Mouse (Mus musculus): ENCODE measurements around the gene Vamp1. TPM values are rescaled to one million over a fixed set of nuclear protein-coding genes. Genes with fewer than 3 reads are reported as not detected.
A peak's percentile ranks its signal among the peaks of the same experiment; 100 is the strongest.

Gene Vamp1
- polyA plus RNA-seq, 1 experiment from 2014 or later = 11.3 TPM

DNA sequence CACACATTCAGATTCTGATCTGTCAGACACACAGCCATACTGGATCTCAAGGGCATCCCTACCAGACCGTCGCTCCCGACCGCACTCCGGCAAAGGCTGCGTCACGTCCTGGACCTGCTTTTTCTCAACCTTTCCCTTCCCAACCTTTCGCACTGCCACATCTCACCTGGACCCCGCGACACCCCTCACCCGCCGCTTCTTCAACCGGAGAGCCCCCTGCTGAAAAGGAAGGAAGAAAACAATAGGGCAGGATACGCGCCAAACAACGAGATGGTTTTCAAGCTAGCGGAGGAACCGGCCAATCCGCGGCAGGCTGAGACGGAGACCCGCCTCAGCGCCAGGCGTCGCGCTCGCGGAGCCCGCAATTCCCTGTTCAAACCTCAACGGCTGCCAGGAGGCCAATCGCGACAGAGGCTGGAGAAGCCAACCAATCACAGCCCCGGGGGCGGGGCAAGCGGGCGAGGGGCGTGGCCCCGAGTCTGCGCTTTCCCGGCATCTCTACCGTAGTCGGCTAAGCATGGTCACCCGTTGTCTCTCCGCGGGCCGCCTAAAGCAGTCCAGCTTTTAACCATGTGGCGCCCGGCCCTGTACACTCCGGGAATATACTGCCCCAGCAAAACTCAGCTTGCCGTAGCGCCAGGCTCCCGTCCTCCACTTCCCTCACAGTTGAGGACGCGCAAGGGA, 23.9 kb upstream of the Vamp1 start, which contains the start of the genes Ncapd2 and Mrpl51:
Gene Ncapd2, minus strand, starts transcription at position 370 of the 684 bp plus-strand sequence.
Gene Mrpl51, plus strand, starts transcription at position 470 of the 684 bp plus-strand sequence.
- Histone ChIP-seq H3K9me3 (no peaks in the 10 kb centered on the region), H3K4me1 (replicated peaks) (peaks cover 32% of the 10 kb centered on the region), H3K9ac (peak within 1 kb of the TSS; percentile 82), H3K27ac (peak within 1 kb of the TSS; percentile 99), H3K27me3 (no peaks in the 10 kb centered on the region), H3K4me2 (peak within 1 kb of the TSS; percentile 67), H3K4me3 (peak within 1 kb of the TSS; percentile 70), H3K36me3 (peaks cover 59% of the 10 kb centered on the region)
- peak; percentile 97 for ATAC-seq (ENCODE audit: low FRiP score)
- under 1% methylated on average over 54 of the region's 54 CpGs for WGBS

DNA sequence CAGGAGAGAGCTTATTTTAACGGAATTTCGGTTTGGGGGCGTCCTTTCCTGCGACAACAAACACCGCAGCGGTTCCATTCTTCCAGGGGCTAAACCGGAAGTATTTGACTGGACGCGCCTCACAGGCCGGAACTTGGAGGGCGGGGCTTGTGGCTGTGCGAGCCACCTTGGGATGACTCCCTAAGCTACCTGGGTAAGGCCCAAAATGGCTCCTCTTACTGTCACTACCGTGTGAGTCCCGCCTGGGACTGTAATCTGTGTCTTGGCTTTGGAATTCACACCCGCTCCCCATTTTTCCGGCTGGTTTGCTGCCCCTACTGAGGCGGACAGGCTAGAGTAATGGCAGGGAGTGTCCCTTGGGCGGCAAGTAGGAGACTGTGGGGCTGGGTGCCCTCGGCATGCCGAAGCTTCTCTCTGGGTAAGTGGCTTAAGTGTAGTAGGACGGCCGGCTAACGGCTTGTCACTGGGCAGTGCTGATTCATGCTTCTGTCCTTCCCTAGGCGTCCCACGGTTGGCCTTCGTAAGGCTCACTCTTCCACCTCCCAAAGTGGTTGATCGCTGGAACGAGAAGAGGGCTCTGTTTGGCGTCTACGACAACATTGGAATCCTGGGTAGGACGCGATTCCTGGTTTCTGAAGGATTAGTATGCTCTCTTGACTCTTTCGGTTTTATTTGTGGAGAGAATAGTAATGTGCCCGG, 23.2 kb upstream of the Vamp1 start:
- Histone ChIP-seq H3K4me1 (replicated peaks) (peaks cover 32% of the 10 kb centered on the region), H3K27me3 (no peaks in the 10 kb centered on the region), H3K9me3 (no peaks in the 10 kb centered on the region), H3K4me3 (peak overlapping the region; percentile 70), H3K9ac (peak overlapping the region; percentile 82), H3K36me3 (peaks cover 52% of the 10 kb centered on the region), H3K4me2 (peak overlapping the region; percentile 67), H3K27ac (peak overlapping the region; percentile 99)
- under 1% methylated on average over 34 of the region's 34 CpGs for WGBS
- ATAC-seq (ENCODE audit: low FRiP score) = peak; percentile 97

DNA sequence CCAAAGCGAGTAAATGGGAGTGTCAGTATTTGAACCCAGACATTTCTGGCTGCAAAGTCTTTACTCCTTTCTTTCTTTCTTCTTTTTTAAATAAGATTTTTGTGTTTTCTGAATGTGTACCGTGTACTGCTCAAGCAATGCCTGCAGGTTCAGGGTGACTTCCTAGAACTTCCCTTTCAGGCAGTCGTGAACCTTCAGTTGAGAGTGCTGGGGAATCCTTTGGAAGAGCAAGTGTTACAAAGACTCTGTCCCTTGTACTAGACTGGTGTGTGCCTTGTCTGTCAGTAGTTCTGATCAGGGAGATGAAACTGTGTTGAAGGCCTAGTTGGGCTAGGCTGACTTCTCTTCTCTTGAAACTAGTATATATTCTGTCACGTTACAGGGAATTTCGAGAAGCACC, 22.5 kb upstream of the Vamp1 start:
- Histone ChIP-seq H3K27ac (peak overlapping the region; percentile 99), H3K27me3 (no peaks in the 10 kb centered on the region), H3K9me3 (no peaks in the 10 kb centered on the region), H3K4me1 (replicated peaks) (peaks cover 32% of the 10 kb centered on the region), H3K9ac (peak overlapping the region; percentile 82), H3K4me3 (peak overlapping the region; percentile 70), H3K36me3 (peaks cover 45% of the 10 kb centered on the region), H3K4me2 (peak overlapping the region; percentile 67)
- 48% methylated on average over 5 of the region's 5 CpGs for WGBS
- ATAC-seq (ENCODE audit: low FRiP score) = no peak

DNA sequence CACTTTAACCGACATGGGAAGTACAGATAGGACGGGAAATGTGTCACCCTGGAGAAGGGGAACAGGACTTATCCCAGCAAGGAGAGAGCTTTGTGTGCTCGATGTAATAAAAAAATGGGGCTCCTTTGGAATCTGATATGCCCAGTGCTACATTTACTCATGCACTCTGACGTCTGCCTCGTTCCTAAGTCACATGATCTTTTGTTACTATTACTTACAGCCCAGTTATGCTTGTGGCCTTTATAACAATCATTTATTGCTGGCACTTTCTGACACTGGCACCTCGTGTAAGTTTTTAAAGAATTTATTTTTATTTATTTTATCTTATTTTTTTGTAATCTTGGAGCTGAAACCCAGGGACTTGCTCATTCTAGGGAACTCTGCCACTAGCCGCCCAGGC, 22.0 kb upstream of the Vamp1 start:
- Histone ChIP-seq H3K4me1 (replicated peaks) (peaks cover 32% of the 10 kb centered on the region), H3K4me2 (no peak overlapping the region; the same call in 1 of the 2 replicates), H3K4me3 (no peak overlapping the region), H3K27me3 (no peaks in the 10 kb centered on the region), H3K36me3 (peaks cover 43% of the 10 kb centered on the region), H3K9me3 (no peaks in the 10 kb centered on the region), H3K27ac (no peak overlapping the region), H3K9ac (no peak overlapping the region)
- no peak for ATAC-seq (ENCODE audit: low FRiP score)
- whole genome bisulfite sequencing = 80% methylated on average over 7 of the region's 7 CpGs

DNA sequence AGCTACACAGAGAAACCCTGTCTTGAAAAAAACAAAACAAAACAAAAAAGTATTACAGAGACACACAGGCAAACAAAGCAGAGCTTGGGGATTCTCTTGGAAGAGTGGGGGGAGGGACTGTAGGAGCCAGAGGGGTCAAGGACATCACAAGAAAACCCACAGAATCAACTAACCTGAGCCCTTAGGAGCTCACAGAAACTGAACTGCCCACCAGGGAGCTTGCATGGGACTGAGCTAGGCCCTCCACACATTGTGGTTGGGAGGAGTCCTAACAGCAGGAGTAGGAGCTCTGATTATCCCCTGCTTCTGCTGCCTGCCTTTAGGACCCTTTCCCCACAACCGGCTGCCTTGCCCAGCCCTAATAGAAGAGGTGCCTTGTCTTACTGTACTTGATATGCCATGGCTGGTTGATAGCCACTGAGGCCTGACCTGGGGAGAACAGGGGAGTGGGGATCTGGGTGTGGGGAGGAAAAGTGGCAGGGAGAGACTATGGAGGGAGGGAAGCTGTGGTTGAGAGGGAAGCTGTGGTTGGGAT, 19.7 kb upstream of the Vamp1 start:
- Histone ChIP-seq H3K27ac (no peak overlapping the region), H3K9ac (no peak overlapping the region), H3K27me3 (no peaks in the 10 kb centered on the region), H3K36me3 (peaks cover 30% of the 10 kb centered on the region), H3K4me2 (no peak overlapping the region), H3K4me1 (replicated peaks) (peaks cover 20% of the 10 kb centered on the region), H3K9me3 (no peaks in the 10 kb centered on the region), H3K4me3 (no peak overlapping the region)
- no peak for ATAC-seq (ENCODE audit: low FRiP score)
- 26% methylated on average over 1 of the region's 1 CpGs for WGBS

DNA sequence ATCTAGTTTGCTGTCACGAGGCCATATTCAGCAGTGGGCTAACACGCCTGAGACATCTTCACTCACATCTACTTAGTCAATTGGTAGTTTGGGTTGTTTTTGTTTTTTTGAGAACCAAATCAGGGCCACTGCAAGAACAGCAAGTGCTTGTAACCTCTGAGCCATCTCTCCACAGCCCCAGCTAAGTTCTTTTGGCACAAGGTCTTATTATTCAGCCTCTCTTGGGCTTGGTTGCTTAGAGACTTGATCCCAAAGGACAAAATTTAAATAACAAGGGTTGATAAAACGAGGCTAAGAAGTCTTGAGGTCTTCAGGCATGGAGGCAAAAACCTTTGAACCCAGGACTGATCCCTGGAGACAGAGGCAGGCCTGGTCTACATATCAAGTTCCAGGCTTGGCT, 19.1 kb upstream of the Vamp1 start:
- H3K27ac ChIP-seq = no peak overlapping the region
- 50% methylated on average over 3 of the region's 3 CpGs for WGBS
- ATAC-seq (ENCODE audit: low FRiP score) = no peak

DNA sequence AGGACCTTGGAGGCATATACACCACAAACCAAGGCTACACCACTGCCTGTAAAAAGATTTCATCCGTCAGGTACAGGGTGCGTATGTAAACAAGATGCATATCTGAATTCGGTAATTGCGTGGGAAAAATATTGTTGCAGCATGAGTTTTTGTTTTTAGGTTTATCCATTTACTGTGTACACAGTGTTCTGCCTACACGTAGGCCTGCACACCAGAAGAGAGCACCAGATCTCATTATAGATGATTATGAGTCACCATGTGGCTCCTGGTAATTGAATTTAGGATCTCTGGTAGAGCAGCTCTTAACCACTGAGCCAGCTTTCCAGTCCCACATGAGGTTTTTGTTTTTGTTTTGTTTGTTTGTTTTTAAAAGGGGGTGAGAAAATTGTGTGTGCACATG, 18.2 kb upstream of the Vamp1 start:
- Histone ChIP-seq H3K4me3 (no peak overlapping the region), H3K9ac (no peak overlapping the region), H3K27me3 (no peaks in the 10 kb centered on the region), H3K9me3 (no peaks in the 10 kb centered on the region), H3K4me2 (no peak overlapping the region), H3K4me1 (replicated peaks) (peaks cover 15% of the 10 kb centered on the region), H3K27ac (no peak overlapping the region), H3K36me3 (peaks cover 30% of the 10 kb centered on the region)
- WGBS = 84% methylated on average over 5 of the region's 5 CpGs
- no peak for ATAC-seq (ENCODE audit: low FRiP score)

More for the DNA sequence above, 19.1 kb upstream of the Vamp1 start:
- Histone ChIP-seq H3K27me3 (no peaks in the 10 kb centered on the region), H3K36me3 (peaks cover 30% of the 10 kb centered on the region), H3K4me2 (no peak overlapping the region), H3K9ac (no peak overlapping the region), H3K9me3 (no peaks in the 10 kb centered on the region), H3K4me1 (replicated peaks) (peaks cover 15% of the 10 kb centered on the region), H3K4me3 (no peak overlapping the region)

DNA sequence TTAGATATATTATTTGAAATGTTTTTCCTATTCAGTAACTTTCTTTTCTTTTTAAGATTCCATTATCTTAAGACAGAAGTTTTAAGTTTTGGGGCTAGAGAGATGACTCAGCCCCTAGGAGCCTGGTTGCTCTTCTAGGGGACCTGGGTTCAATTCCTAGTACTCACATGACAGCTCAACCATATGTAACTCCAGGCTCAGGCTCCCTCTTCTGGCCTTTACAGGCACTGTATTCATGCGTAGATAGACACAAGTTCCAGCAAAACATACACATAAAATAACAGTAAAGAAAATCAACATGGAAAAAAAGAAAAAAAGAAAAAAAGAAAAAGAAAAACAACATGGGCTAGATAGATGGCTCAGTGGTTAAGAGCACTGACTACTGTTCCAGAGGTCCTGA, 4.9 kb upstream of the Vamp1 start:
- WGBS = 85% methylated on average over 1 of the region's 1 CpGs
- no peaks in the 10 kb centered on the region for H3K4me1 ChIP-seq (replicated peaks)
- H3K27me3 ChIP-seq = peaks cover 27% of the 10 kb centered on the region
- no peak overlapping the region for H3K9ac ChIP-seq
- no peaks in the 10 kb centered on the region for H3K9me3 ChIP-seq
- no peak for ATAC-seq (ENCODE audit: low FRiP score)
- H3K4me3 ChIP-seq = no peak overlapping the region
- H3K36me3 ChIP-seq = no peaks in the 10 kb centered on the region
- H3K27ac ChIP-seq = no peak overlapping the region
- no peak overlapping the region for H3K4me2 ChIP-seq

DNA sequence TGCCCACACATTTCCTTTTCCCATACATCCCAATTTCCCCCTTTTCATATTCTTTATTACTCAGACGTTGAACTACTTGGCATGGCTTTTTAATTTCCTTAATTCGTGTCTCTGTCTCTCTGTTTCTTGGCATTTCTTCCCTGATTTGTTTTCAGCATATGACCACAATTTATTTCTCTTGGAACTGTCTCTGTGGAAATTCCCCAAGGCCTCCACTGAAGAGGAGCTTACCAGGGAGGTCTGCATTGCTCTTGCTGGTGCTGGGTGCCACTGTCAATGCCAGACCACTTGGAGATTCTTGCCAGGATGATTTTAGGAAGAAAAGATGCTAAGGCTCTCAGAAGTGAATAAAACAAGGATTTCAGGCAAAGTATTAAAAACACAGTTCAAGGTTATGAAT, 2.7 kb upstream of the Vamp1 start:
- ATAC-seq (ENCODE audit: low FRiP score) = no peak
- Histone ChIP-seq H3K27ac (no peak overlapping the region), H3K4me1 (replicated peaks) (peaks cover 10% of the 10 kb centered on the region), H3K27me3 (peaks cover 32% of the 10 kb centered on the region), H3K9ac (no peak overlapping the region), H3K4me2 (no peak overlapping the region), H3K4me3 (no peak overlapping the region), H3K9me3 (no peaks in the 10 kb centered on the region), H3K36me3 (no peaks in the 10 kb centered on the region)
- WGBS = 59% methylated on average over 2 of the region's 2 CpGs

DNA sequence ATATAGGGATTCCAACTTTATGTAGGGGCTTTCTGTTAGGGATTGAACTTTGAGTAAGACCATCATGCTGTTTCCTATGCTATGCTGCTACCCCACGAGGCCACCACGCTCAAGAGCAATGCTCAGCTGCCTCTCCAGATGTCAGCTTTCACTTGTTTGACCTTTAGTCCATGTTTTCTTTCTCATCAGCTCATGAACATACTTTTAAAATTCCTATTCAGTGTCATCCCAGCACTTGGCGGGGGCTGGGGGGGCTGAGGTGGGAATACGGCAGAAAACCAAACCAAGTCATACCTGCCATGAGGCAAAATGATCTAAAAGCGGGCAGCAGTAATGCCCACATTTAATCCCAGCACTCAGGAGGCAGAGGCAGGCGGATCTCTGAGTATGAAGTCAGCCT, 2.2 kb upstream of the Vamp1 start:
- H3K4me1 ChIP-seq (replicated peaks) = peaks cover 10% of the 10 kb centered on the region
- H3K4me3 ChIP-seq = no peak overlapping the region
- ATAC-seq (ENCODE audit: low FRiP score) = no peak
- no peaks in the 10 kb centered on the region for H3K9me3 ChIP-seq
- no peak overlapping the region for H3K27ac ChIP-seq
- no peak overlapping the region for H3K9ac ChIP-seq
- no peak overlapping the region for H3K4me2 ChIP-seq
- no peaks in the 10 kb centered on the region for H3K36me3 ChIP-seq
- WGBS = 77% methylated on average over 6 of the region's 6 CpGs
- peaks cover 32% of the 10 kb centered on the region for H3K27me3 ChIP-seq

DNA sequence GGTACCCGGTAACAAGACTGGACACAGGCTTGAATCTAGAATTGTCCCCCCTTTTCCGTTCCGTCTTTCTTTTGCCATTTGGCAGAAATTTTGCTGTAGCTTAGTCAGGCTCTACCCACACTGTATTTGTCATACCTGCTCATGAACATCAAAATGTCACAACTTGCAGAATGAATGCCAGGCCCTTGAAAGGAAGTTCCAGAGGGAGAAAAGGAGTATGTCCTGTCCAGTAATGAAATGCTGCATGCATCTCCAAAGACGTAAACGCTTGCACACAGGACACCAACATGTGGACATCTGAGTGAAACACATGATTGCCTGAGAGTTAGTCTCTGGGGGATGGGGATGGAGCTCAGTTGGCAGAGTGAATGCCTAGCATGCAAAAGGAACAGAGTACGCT, 1.6 kb upstream of the Vamp1 start:
- Histone ChIP-seq H3K36me3 (no peaks in the 10 kb centered on the region), H3K27ac (no peak overlapping the region), H3K9ac (no peak overlapping the region), H3K4me1 (replicated peaks) (peaks cover 10% of the 10 kb centered on the region), H3K9me3 (no peaks in the 10 kb centered on the region), H3K27me3 (peaks cover 32% of the 10 kb centered on the region), H3K4me3 (no peak overlapping the region), H3K4me2 (no peak overlapping the region)
- no peak for ATAC-seq (ENCODE audit: low FRiP score)
- 74% methylated on average over 6 of the region's 6 CpGs for WGBS

DNA sequence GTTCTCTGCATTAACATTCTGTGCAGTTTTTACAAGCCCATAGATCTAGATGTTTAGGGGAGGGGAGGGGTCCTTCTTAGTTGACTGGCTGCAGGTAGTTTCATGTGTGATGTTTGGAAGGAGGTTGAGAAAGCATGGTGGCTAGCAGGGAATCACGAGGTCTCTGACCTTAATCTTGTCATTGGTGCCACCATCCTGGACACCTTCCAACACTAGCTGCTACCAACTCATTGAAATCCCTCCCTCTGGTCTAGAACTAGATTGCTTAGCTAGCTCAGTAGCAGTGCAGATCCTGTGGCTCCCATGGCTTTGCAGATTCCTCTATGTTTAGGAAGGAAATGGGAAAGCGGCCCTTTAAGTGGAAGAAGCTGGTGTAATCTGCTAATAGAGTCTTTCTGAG, 1.5 kb downstream of the Vamp1 start:
- 88% methylated on average over 2 of the region's 2 CpGs for WGBS
- ATAC-seq (ENCODE audit: low FRiP score) = no peak
- peaks cover 10% of the 10 kb centered on the region for H3K4me1 ChIP-seq (replicated peaks)
- no peak overlapping the region for H3K4me2 ChIP-seq
- H3K9me3 ChIP-seq = no peaks in the 10 kb centered on the region
- H3K27me3 ChIP-seq = peaks cover 27% of the 10 kb centered on the region
- H3K9ac ChIP-seq = no peak overlapping the region
- H3K36me3 ChIP-seq = peaks cover 8% of the 10 kb centered on the region; the same call in 1 of the 2 replicates
- no peak overlapping the region for H3K4me3 ChIP-seq
- H3K27ac ChIP-seq = no peak overlapping the region

Data from hindbrain, embryonic 13.5 days (tissue).